Mouse (Mus musculus): ENCODE data around the gene Kat5. TPM values are rescaled to one million over a fixed set of nuclear protein-coding genes. Genes with fewer than 3 reads are reported as not detected.
A peak's percentile ranks its signal among the peaks of the same experiment; 100 is the strongest.

Kat5 gene
- polyA plus RNA-seq, 1 experiment from 2014 or later: 21.7 TPM

- 35% methylated on average over 5 of the region's 5 CpGs for WGBS (ENCODE audit: insufficient replicate concordance)
- Histone ChIP-seq H3K36me3 (no peaks in the 10 kb centered on the region), H3K4me3 (replicated peaks) (no peak overlapping the region), H3K4me1 (replicated peaks) (no peaks in the 10 kb centered on the region), H3K27ac (no peak overlapping the region), H3K9me3 (replicated peaks) (no peaks in the 10 kb centered on the region), H3K4me2 (no peak overlapping the region), H3K9ac (no peak overlapping the region), H3K27me3 (no peaks in the 10 kb centered on the region; the same call in 1 of the 2 replicates)
- DNase-seq (no peak), ATAC-seq (ENCODE audit: low read depth) (no peak)
Measured at GRCm38 (mm10) chr19:5621884-5622283, 11.8 kb upstream of the Kat5 start.

- H3K27me3 ChIP-seq: no peaks in the 10 kb centered on the region; the same call in 1 of the 2 replicates
- H3K4me1 ChIP-seq (replicated peaks): no peaks in the 10 kb centered on the region
- H3K9me3 ChIP-seq (replicated peaks): no peaks in the 10 kb centered on the region
- ATAC-seq (ENCODE audit: low read depth) (no peak), DNase-seq (no peak)
- H3K36me3 ChIP-seq: no peaks in the 10 kb centered on the region
- 45% methylated on average over 4 of the region's 4 CpGs for WGBS (ENCODE audit: insufficient replicate concordance)
- H3K9ac ChIP-seq: no peak overlapping the region
- H3K4me3 ChIP-seq (replicated peaks): no peak overlapping the region
- no peak overlapping the region for H3K27ac ChIP-seq
- H3K4me2 ChIP-seq: no peak overlapping the region
Measured at GRCm38 (mm10) chr19:5620007-5620406, 10.0 kb upstream of the Kat5 start.

GRCm38 (mm10) chr19:5614953-5615352, 4.9 kb upstream of the Kat5 start:
- Histone ChIP-seq H3K9ac (no peak overlapping the region), H3K27me3 (no peaks in the 10 kb centered on the region; the same call in 1 of the 2 replicates), H3K4me1 (replicated peaks) (peaks cover 39% of the 10 kb centered on the region), H3K9me3 (replicated peaks) (no peaks in the 10 kb centered on the region), H3K36me3 (no peaks in the 10 kb centered on the region), H3K4me3 (replicated peaks) (no peak overlapping the region), H3K27ac (no peak overlapping the region), H3K4me2 (no peak overlapping the region)
- 80% methylated on average over 2 of the region's 2 CpGs for WGBS (ENCODE audit: insufficient replicate concordance)
- DNase-seq: no peak
- ATAC-seq (ENCODE audit: low read depth): no peak

GRCm38 (mm10) chr19:5612762-5613411, 2.9 kb upstream of the Kat5 start:
- Histone ChIP-seq H3K27me3 (no peaks in the 10 kb centered on the region; the same call in 1 of the 2 replicates), H3K27ac (0 out of 2 replicates have a peak overlapping the region, but pooled peaks have one; percentile 3), H3K9ac (0 out of 2 replicates have a peak overlapping the region, but pooled peaks have one; percentile 18), H3K36me3 (peaks cover 13% of the 10 kb centered on the region), H3K9me3 (replicated peaks) (no peaks in the 10 kb centered on the region), H3K4me3 (replicated peaks) (no peak overlapping the region), H3K4me2 (no peak overlapping the region), H3K4me1 (replicated peaks) (peaks cover 54% of the 10 kb centered on the region)
- ATAC-seq (ENCODE audit: low read depth): 0 out of 2 replicates have a peak, but pooled peaks have one; percentile 25
- DNase-seq: peak; percentile 23
- WGBS (ENCODE audit: insufficient replicate concordance): 20% methylated on average over 3 of the region's 3 CpGs

GRCm38 (mm10) chr19:5611973-5612372, 1.9 kb upstream of the Kat5 start:
- Histone ChIP-seq H3K9ac (no peak overlapping the region), H3K36me3 (peaks cover 22% of the 10 kb centered on the region), H3K27me3 (no peaks in the 10 kb centered on the region; the same call in 1 of the 2 replicates), H3K4me3 (replicated peaks) (no peak overlapping the region), H3K9me3 (replicated peaks) (no peaks in the 10 kb centered on the region), H3K27ac (no peak overlapping the region), H3K4me2 (no peak overlapping the region), H3K4me1 (replicated peaks) (peaks cover 54% of the 10 kb centered on the region)
- 73% methylated on average over 1 of the region's 1 CpGs for WGBS (ENCODE audit: insufficient replicate concordance)
- DNase-seq: no peak
- ATAC-seq (ENCODE audit: low read depth): no peak

- Histone ChIP-seq H3K4me3 (replicated peaks) (peak overlapping the region; percentile 80), H3K4me2 (peak overlapping the region; percentile 88), H3K36me3 (peaks cover 50% of the 10 kb centered on the region), H3K9me3 (replicated peaks) (no peaks in the 10 kb centered on the region), H3K9ac (peak overlapping the region; percentile 81), H3K27me3 (no peaks in the 10 kb centered on the region), H3K4me1 (replicated peaks) (peaks cover 56% of the 10 kb centered on the region), H3K27ac (peak overlapping the region; percentile 91)
- no peak for DNase-seq
- ATAC-seq (ENCODE audit: low read depth): no peak
- 67% methylated on average over 10 of the region's 10 CpGs for WGBS (ENCODE audit: insufficient replicate concordance)
Measured at GRCm38 (mm10) chr19:5609171-5609546, 878 bp downstream of the Kat5 start.

GRCm38 (mm10) chr19:5608707-5609106, 1.3 kb downstream of the Kat5 start:
- peak overlapping the region; percentile 88 for H3K4me2 ChIP-seq
- ATAC-seq (ENCODE audit: low read depth): no peak
- peak overlapping the region; percentile 81 for H3K9ac ChIP-seq
- no peak for DNase-seq
- peak overlapping the region; percentile 80 for H3K4me3 ChIP-seq (replicated peaks)
- 89% methylated on average over 13 of the region's 13 CpGs for WGBS (ENCODE audit: insufficient replicate concordance)
- peak overlapping the region; percentile 91 for H3K27ac ChIP-seq
- peaks cover 56% of the 10 kb centered on the region for H3K4me1 ChIP-seq (replicated peaks)
- H3K27me3 ChIP-seq: no peaks in the 10 kb centered on the region
- no peaks in the 10 kb centered on the region for H3K9me3 ChIP-seq (replicated peaks)
- peaks cover 54% of the 10 kb centered on the region for H3K36me3 ChIP-seq

- Histone ChIP-seq H3K4me3 (replicated peaks) (no peak overlapping the region), H3K27me3 (no peaks in the 10 kb centered on the region), H3K9me3 (replicated peaks) (no peaks in the 10 kb centered on the region), H3K4me1 (replicated peaks) (peaks cover 56% of the 10 kb centered on the region), H3K9ac (no peak overlapping the region; the same call in 1 of the 2 replicates), H3K4me2 (no peak overlapping the region), H3K36me3 (peaks cover 63% of the 10 kb centered on the region), H3K27ac (no peak overlapping the region; the same call in 1 of the 2 replicates)
- no peak for ATAC-seq (ENCODE audit: low read depth)
- no peak for DNase-seq
- WGBS (ENCODE audit: insufficient replicate concordance): 92% methylated on average over 26 of the region's 26 CpGs
Measured at GRCm38 (mm10) chr19:5607705-5608410, 2.2 kb downstream of the Kat5 start.

- Histone ChIP-seq H3K4me2 (no peak overlapping the region), H3K27me3 (no peaks in the 10 kb centered on the region), H3K4me3 (replicated peaks) (no peak overlapping the region), H3K9ac (no peak overlapping the region), H3K4me1 (replicated peaks) (peaks cover 54% of the 10 kb centered on the region), H3K36me3 (peaks cover 65% of the 10 kb centered on the region), H3K27ac (no peak overlapping the region), H3K9me3 (replicated peaks) (no peaks in the 10 kb centered on the region)
- DNase-seq: no peak
- whole genome bisulfite sequencing (ENCODE audit: insufficient replicate concordance): 84% methylated on average over 8 of the region's 8 CpGs
- ATAC-seq (ENCODE audit: low read depth): no peak
Measured at GRCm38 (mm10) chr19:5606196-5606595, 3.8 kb downstream of the Kat5 start.

GRCm38 (mm10) chr19:5605126-5605525, 4.9 kb downstream of the Kat5 start:
- no peaks in the 10 kb centered on the region for H3K9me3 ChIP-seq (replicated peaks)
- no peak overlapping the region for H3K27ac ChIP-seq
- H3K27me3 ChIP-seq: no peaks in the 10 kb centered on the region
- DNase-seq: no peak
- peaks cover 65% of the 10 kb centered on the region for H3K36me3 ChIP-seq
- no peak overlapping the region for H3K9ac ChIP-seq
- ATAC-seq (ENCODE audit: low read depth): no peak
- H3K4me2 ChIP-seq: no peak overlapping the region
- no peak overlapping the region for H3K4me3 ChIP-seq (replicated peaks)
- H3K4me1 ChIP-seq (replicated peaks): peaks cover 44% of the 10 kb centered on the region
- 84% methylated on average over 7 of the region's 7 CpGs for WGBS (ENCODE audit: insufficient replicate concordance)

GRCm38 (mm10) chr19:5603664-5604063, 6.4 kb downstream of the Kat5 start:
- H3K4me1 ChIP-seq (replicated peaks): peaks cover 34% of the 10 kb centered on the region
- H3K27ac ChIP-seq: peak overlapping the region; percentile 20; the same call in 1 of the 2 replicates
- H3K36me3 ChIP-seq: peaks cover 60% of the 10 kb centered on the region

More at GRCm38 (mm10) chr19:5603664-5604063, 6.4 kb downstream of the Kat5 start:
- Histone ChIP-seq H3K9me3 (replicated peaks) (no peaks in the 10 kb centered on the region), H3K4me3 (replicated peaks) (peak overlapping the region; percentile 92; the same call in 1 of the 2 replicates), H3K27me3 (no peaks in the 10 kb centered on the region), H3K9ac (no peak overlapping the region), H3K4me2 (peak overlapping the region; percentile 94)
- ATAC-seq (ENCODE audit: low read depth) (no peak), DNase-seq (no peak)
- WGBS (ENCODE audit: insufficient replicate concordance): 78% methylated on average over 7 of the region's 7 CpGs
